Mouse (Mus musculus) brown adipose tissue, adult 24 weeks (tissue): ENCODE measurements around the gene Plin5. TPM values are rescaled to one million over a fixed set of nuclear protein-coding genes. Genes with fewer than 3 reads are reported as not detected.
A peak's percentile ranks its signal among the peaks of the same experiment; 100 is the strongest.
"Not testable (repeated sequence)": the region's sequence is repeated elsewhere in the genome, so short reads cannot be mapped to it uniquely, and the experiment has no call there.

Experiments
- H3K27ac ChIP-seq: fragments of 200-500 bp; replicated peaks from 2 replicates; pipeline ENCODE4 v1.5.1; 2012; ENCODE audit warnings: low read depth, mild to moderate bottlenecking, low read length
- H3K4me1 ChIP-seq: fragments of 200-500 bp; 2 replicates; pipeline ENCODE4 v1.6.1; 2012; ENCODE audit warnings: low read length, mixed read lengths; ENCODE audit not compliant: control insufficient read depth, insufficient read depth, insufficient read length
- H3K4me3 ChIP-seq: fragments of 200-500 bp; 2 replicates; pipeline ENCODE4 v1.5.1; 2012; ENCODE audit warnings: low read depth, mild to moderate bottlenecking, low read length, moderate library complexity; ENCODE audit not compliant: insufficient read depth
- polyA plus RNA-seq: library from polyadenylated mRNA; stranded (reverse); fragments of >200 nt; gene quantifications from 2 replicates; pipeline ENCODE4 v1.2.4, GENCODE M21; 2012; ENCODE audit not compliant: missing spikeins, insufficient read depth, insufficient read length

Gene Plin5
- polyA plus RNA-seq, 1 experiment, result 171 TPM

DNA sequence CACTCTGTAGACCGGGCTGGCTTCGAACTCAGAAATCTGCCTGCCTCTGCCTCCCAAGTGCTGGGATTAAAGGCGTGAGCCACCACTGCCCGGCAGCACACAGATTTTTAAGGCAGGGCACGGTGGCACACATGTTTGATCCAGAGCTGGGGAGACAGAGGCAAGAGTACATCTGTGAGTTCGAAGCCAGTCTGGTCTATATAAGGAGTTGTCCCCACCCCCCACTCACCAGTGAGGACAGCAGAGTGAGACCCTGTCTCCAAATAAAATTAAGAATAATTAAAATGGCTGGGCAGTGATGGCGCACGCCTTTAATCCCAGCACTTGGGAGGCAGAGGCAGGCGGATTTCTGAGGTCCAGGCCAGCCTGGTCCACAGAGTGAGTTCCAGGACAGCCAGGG lies 39.0 kb downstream of the Plin5 start:
- not testable (repeated sequence) for H3K4me1 ChIP-seq, H3K4me3 ChIP-seq
- 0 out of 2 replicates have a peak overlapping the region, but pooled peaks have one; percentile 8 for H3K27ac ChIP-seq

DNA sequence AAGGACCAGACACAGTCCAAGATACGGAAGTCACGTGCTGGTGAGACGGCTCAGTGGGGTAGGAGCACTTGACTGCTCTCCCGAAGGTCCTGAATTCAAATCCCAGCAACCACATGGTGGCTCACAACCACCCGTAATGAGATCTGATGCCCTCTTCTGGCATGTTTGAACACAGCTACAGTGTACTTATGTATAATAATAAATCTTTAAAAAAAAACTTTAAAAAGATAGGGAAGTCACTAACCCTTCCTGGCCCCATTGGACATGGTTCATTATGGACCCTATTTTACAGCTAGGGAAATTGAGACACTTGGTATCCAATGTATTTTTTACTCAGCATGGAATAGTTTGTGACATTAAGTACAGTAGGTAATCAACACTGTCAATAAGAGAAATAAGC lies 39.9 kb downstream of the Plin5 start:
- Histone ChIP-seq H3K27ac (no peak overlapping the region), H3K4me3 (no peak overlapping the region), H3K4me1 (peaks cover 10% of the 10 kb centered on the region)

DNA sequence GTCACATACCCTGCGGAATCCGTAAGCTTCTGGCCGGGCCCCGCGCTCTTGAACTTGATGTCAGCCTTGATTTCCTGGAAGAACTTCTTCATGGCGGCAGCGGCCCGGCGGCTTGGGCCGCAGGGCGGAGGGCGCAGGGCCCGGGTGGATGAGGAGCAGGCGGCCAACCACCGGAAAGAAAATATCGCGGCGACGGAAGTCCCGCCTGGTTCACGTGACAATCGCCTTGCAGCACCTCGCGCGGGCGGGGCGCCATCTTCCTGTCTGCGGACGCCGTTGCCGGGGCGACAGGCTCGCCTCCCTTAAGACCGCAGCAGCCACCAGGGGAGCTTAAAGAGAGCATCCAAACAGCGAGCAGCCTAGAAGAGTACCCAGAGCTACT lies 42.6 kb downstream of the Plin5 start, which contains the start of gene Ubxn6:
Gene Ubxn6 (minus strand): TSS at position 202 of the 382 bp plus-strand sequence.
- peak within 1 kb of the TSS; percentile 89 for H3K4me3 ChIP-seq
- peak within 1 kb of the TSS; percentile 89 for H3K27ac ChIP-seq
- peaks cover 3% of the 10 kb centered on the region for H3K4me1 ChIP-seq

DNA sequence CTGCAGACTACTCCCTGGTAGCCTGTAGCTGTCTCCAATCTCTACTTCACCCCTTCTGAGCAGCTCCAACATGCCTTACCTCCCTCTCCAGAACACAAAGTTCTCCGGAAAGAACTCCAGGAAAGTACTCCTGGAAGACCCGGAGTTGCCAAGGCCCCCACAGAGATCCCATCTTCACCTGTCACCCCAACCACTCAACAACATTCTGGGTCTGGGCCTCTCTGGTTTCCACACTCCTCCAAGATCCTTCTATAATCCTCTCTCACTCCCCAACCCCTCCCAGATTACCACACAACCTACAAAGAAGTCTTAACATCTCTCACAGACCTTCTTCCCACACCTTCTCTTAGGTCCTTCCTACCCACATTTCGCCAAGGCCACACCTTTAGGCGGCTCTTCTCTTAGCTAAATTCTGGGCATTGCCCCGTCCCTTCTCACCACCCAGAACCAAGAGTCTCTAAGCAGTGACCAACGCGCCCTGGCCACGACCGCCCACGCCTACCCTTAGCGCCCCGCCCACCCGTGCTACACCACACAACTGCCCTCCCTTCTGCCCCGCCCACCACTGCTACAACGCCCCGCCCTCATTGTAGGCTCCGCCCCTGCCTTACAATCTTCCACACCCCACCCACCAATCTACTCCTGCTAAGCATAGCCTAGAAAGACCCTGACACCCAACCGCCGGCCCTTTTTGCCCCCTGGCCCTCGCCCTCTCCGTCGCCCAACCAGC lies 43.1 kb downstream of the Plin5 start:
- H3K4me1 ChIP-seq, result peaks cover 3% of the 10 kb centered on the region
- H3K4me3 ChIP-seq, result peak overlapping the region; percentile 89
- H3K27ac ChIP-seq, result peak overlapping the region; percentile 89

DNA sequence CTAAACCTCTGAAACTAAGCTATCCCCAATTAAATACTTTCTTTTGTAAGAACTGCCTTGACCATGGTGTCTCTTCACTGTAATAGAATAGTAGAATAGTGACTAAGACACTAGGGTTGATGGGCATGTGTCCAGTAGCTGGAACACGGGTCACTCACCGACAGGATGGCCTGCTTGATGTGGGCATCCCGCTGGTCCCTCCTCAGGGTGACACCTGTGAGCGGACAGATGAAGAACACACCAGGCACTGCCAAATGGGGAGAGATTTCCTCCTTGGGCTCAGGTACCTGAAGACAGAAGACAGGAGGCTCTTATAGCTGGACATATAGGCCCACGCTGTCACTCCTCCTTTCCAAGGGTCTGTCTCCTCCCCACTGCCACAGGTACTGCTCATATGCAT lies 45.2 kb downstream of the Plin5 start:
- Histone ChIP-seq H3K4me1 (peaks cover 3% of the 10 kb centered on the region), H3K4me3 (no peak overlapping the region), H3K27ac (no peak overlapping the region)

DNA sequence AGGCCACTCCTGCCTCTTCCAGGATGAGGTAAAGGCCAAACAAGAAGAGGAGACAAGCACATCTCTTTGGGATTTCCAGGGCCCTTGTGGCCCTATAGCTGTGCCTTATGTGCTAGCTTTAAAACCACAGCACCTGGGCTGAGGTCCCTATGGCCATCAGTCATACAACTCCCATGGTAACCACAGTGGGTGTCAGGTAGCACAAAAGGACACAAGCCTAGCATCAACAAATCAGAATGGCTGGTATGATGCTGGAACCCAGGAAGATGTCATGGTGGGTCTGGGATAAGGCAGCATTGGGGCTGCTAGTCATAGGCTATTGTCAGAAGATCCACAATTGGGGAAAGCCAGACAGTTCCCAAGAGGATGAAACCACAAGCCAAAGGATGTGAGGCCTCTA lies 46.3 kb downstream of the Plin5 start:
- Histone ChIP-seq H3K4me1 (peaks cover 3% of the 10 kb centered on the region), H3K27ac (no peak overlapping the region)

DNA sequence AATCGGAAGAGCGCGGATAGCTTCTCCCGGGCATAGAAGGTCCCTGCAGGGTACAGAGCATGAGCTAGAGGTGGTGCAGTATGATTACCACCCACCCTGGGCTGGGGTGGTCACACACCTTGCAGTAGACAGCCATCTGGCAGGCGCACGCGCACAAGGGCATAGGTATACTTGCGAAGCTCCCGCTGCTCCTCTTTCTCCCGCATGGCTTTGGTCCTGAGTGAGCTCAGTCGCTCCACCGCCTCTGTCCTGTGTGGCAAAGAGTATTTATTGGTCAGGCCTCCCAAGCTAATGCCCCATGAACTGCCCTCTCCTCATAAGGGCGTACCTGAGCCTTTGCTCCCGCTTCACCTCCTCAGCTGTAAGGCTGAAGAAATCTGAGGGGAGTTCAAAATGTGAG lies 48.3 kb downstream of the Plin5 start:
- Histone ChIP-seq H3K27ac (no peak overlapping the region), H3K4me1 (peaks cover 3% of the 10 kb centered on the region; the same call in 1 of the 2 replicates), H3K4me3 (no peak overlapping the region)

More for the DNA sequence above, 46.3 kb downstream of the Plin5 start:
- no peak overlapping the region for H3K4me3 ChIP-seq

DNA sequence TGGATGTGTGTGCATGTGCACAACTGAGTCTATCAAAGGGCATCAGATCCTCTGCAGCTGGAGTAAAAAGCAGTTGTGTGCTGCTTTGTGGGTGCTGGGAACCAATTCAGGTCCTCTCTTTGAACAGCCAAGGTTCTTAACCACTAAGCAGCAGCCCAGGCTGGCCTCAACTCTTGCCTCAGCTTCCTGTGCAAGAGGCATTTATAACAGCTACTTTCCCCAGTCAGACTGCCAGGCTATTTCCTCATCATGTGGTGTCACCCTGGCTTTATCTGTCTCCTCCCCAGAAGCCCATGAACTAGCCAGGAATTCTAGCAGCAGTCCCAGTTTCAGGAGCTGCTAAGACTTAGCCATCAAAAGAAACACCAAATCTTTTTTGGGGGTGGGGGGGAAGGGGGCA lies 50.9 kb downstream of the Plin5 start:
- no peak overlapping the region for H3K27ac ChIP-seq
- no peaks in the 10 kb centered on the region for H3K4me1 ChIP-seq
- H3K4me3 ChIP-seq, result no peak overlapping the region

DNA sequence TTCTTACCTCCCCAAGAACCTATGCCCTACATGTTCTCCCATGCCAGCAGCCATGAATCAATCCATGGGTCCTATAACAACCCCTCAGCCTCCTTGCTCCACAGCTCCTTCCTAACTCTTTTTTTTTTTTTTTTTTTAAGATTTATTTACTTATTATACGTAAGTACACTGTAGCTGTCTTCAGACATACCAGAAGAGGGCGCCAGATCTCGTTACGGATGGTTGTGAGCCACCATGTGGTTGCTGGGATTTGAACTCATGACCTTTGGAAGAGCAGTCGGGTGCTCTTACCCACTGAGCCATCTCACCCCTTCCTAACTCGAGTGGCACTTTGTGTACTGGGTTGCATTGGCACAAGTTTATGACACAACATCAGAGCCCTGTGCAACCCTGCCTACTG lies 51.7 kb downstream of the Plin5 start:
- not testable (repeated sequence) for H3K27ac ChIP-seq, H3K4me3 ChIP-seq, H3K4me1 ChIP-seq

DNA sequence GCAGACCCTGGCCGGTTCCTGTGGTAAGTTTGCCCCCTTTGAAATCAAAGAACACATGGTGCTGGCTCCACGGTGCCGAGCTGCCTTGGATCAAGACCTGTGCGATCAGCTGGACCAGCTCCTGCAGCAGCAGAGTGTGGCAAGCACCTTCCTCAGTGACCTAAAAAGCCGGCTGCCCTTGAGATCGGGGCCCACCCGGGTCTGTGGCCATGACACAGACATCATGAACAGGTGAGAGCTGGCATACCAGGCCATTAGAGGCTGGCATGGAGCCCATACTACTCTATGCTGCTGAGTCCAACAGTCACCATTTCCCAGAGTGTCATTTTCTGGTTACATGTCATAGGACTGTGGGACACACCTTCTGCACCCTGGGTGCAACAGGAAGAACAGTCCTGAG lies 55.3 kb downstream of the Plin5 start:
- no peak overlapping the region for H3K27ac ChIP-seq
- H3K4me1 ChIP-seq, result no peaks in the 10 kb centered on the region
- no peak overlapping the region for H3K4me3 ChIP-seq

Other genes with a start within 250 kb of the Plin5 start
- 1.5 and 1.7 TPM in 2 replicates for gene Zfp119a, start 238.7 kb downstream of the Plin5 start, polyA plus RNA-seq
- gene Zfp959, start 225.5 kb downstream of the Plin5 start, polyA plus RNA-seq, result 4.2 and 6.4 TPM in 2 replicates
- gene Zfp119b, start 168.1 kb downstream of the Plin5 start, polyA plus RNA-seq, result 1.3 and 3.3 TPM in 2 replicates
- gene Ebi3, start 165.0 kb downstream of the Plin5 start, polyA plus RNA-seq, result 0.91 and 2.3 TPM in 2 replicates
- 4.6 and 6.0 TPM in 2 replicates for gene Yju2, start 158.5 kb downstream of the Plin5 start, polyA plus RNA-seq
- not detected in 2 replicates for gene Shd, start 147.1 kb downstream of the Plin5 start, polyA plus RNA-seq
- gene Fsd1, start 131.1 kb downstream of the Plin5 start, polyA plus RNA-seq, result 0.59 TPM in 1 of 2 replicates, not detected in the other
- gene Stap2, start 112.0 kb downstream of the Plin5 start, polyA plus RNA-seq, result 7.5 and 10.4 TPM in 2 replicates
- 43.2 and 52.6 TPM in 2 replicates for gene Mpnd, start 111.9 kb downstream of the Plin5 start, polyA plus RNA-seq
- 14.0 and 16.1 TPM in 2 replicates for gene Sh3gl1, start 81.0 kb downstream of the Plin5 start, polyA plus RNA-seq
- gene Chaf1a, start 77.2 kb downstream of the Plin5 start, polyA plus RNA-seq, result 0.99 and 2.7 TPM in 2 replicates
- gene Ubxn6, start 42.6 kb downstream of the Plin5 start, polyA plus RNA-seq, result 41.1 and 69.6 TPM in 2 replicates
- gene Hdgfl2, start 38.0 kb downstream of the Plin5 start, polyA plus RNA-seq, result 17.6 and 19.3 TPM in 2 replicates
- 195 and 205 TPM in 2 replicates for gene Plin4, start 7.8 kb downstream of the Plin5 start, polyA plus RNA-seq
- 61.5 and 101 TPM in 2 replicates for gene Lrg1, start 4.4 kb upstream of the Plin5 start, polyA plus RNA-seq
- gene Sema6b, start 22.7 kb upstream of the Plin5 start, polyA plus RNA-seq, result 1.9 and 5.0 TPM in 2 replicates
- gene Tnfaip8l1, start 44.9 kb upstream of the Plin5 start, polyA plus RNA-seq, result 0.36 and 1.4 TPM in 2 replicates
- 30.8 and 30.9 TPM in 2 replicates for gene Mydgf, start 66.3 kb upstream of the Plin5 start, polyA plus RNA-seq
- gene Dpp9, start 101.3 kb upstream of the Plin5 start, polyA plus RNA-seq, result 7.7 and 9.2 TPM in 2 replicates
- gene Fem1a, start 139.2 kb upstream of the Plin5 start, polyA plus RNA-seq, result 16.3 and 18.4 TPM in 2 replicates
- gene Ticam1, start 159.2 kb upstream of the Plin5 start, polyA plus RNA-seq, result 9.2 and 10.5 TPM in 2 replicates
- gene Plin3, start 175.3 kb upstream of the Plin5 start, polyA plus RNA-seq, result 62.9 and 78.2 TPM in 2 replicates
- gene Arrdc5, start 182.7 kb upstream of the Plin5 start, polyA plus RNA-seq, result not detected in 2 replicates
- 2.7 and 3.3 TPM in 2 replicates for gene Uhrf1, start 185.7 kb upstream of the Plin5 start, polyA plus RNA-seq
- gene Kdm4b, start 208.5 kb upstream of the Plin5 start, polyA plus RNA-seq, result 6.4 and 17.7 TPM in 2 replicates